Mouse (Mus musculus) bone marrow, adult 2 months (tissue): ENCODE results near the gene Gm42372. TPM values are rescaled to one million over a fixed set of nuclear protein-coding genes. Genes with fewer than 3 reads are reported as not detected.

Experiments
- H3K27ac ChIP-seq: fragments of 200-500 bp; 2 replicates; pipeline ENCODE4 v1.5.1; 2012; ENCODE audit warnings: low read depth, mild to moderate bottlenecking, control low read depth, inconsistent platforms, low read length; ENCODE audit not compliant: control insufficient read depth, poor library complexity, insufficient read depth
- H3K4me1 ChIP-seq: fragments of 200-500 bp; 2 replicates; pipeline ENCODE4 v1.6.1; 2011; ENCODE audit warnings: low read length; ENCODE audit not compliant: control insufficient read depth, insufficient read depth
- H3K4me3 ChIP-seq: fragments of 200-500 bp; replicated peaks from 2 replicates; pipeline ENCODE3; 2011; ENCODE audit warnings: mild to moderate bottlenecking, low read depth, low read length, control low read depth; ENCODE audit not compliant: control insufficient read depth
- CTCF ChIP-seq: fragments of 200-500 bp; IDR thresholded peaks from 2 replicates; pipeline ENCODE4 v1.5.1; 2011; ENCODE audit warnings: low read length, control low read depth; ENCODE audit not compliant: control insufficient read depth, insufficient read depth
- POLR2A ChIP-seq: fragments of 200-500 bp; IDR thresholded peaks from 2 replicates; pipeline ENCODE4 v1.6.1; 2011; ENCODE audit warnings: low read depth, mild to moderate bottlenecking, control low read depth, low read length, borderline replicate concordance; ENCODE audit not compliant: control insufficient read depth
- WGBS: fragments of 180-500 bp; shearing (Covaris S2); methylation state at CpG from one replicate; pipeline ENCODE4 v1.1.7; 2018; 5-methylcytosine and 5-hydroxymethylcytosine counted together
- polyA plus RNA-seq: library from polyadenylated mRNA; stranded (reverse); fragments of >200 nt; gene quantifications from 2 replicates; pipeline ENCODE4 v1.2.4, GENCODE M21; 2011; ENCODE audit warnings: low replicate concordance; ENCODE audit not compliant: missing spikeins, insufficient read depth, insufficient read length

The Gm42372 gene
- polyA plus RNA-seq, 1 experiment = 1.9 TPM

- H3K27ac ChIP-seq = no peak overlapping the region
- H3K4me1 ChIP-seq = peaks cover 1% of the 10 kb centered on the region
- no peak overlapping the region for H3K4me3 ChIP-seq
- WGBS = 75% methylated on average over 3 of the region's 3 CpGs
- no peak for TF ChIP-seq CTCF
- no peak for TF ChIP-seq POLR2A
These were observed 4.3 kb upstream of the Gm42372 start for GRCm38 (mm10) chr7:16978593-16978992.

GRCm38 (mm10) chr7:16980348-16980747, 2.5 kb upstream of the Gm42372 start:
- under 1% methylated on average over 12 of the region's 12 CpGs for WGBS
- no peak overlapping the region; the same call in 1 of the 2 replicates for H3K27ac ChIP-seq
- TF ChIP-seq POLR2A (no peak), CTCF (no peak)

GRCm38 (mm10) chr7:16987541-16988149, 4.8 kb downstream of the Gm42372 start:
- Histone ChIP-seq H3K27ac (no peak overlapping the region), H3K4me3 (no peak overlapping the region), H3K4me1 (no peaks in the 10 kb centered on the region; the same call in 1 of the 2 replicates)
- 69% methylated on average over 7 of the region's 7 CpGs for WGBS
- TF ChIP-seq POLR2A = no peak
- no peak for TF ChIP-seq CTCF

More at GRCm38 (mm10) chr7:16980348-16980747, 2.5 kb upstream of the Gm42372 start:
- peaks cover 1% of the 10 kb centered on the region for H3K4me1 ChIP-seq
- peak overlapping the region; percentile 63 for H3K4me3 ChIP-seq

GRCm38 (mm10) chr7:16988405-16988804, 5.5 kb downstream of the Gm42372 start:
- Histone ChIP-seq H3K4me1 (no peaks in the 10 kb centered on the region), H3K4me3 (no peak overlapping the region), H3K27ac (no peak overlapping the region)
- WGBS = 77% methylated on average over 3 of the region's 3 CpGs
- TF ChIP-seq POLR2A (no peak), CTCF (no peak)

GRCm38 (mm10) chr7:16990006-16990744, 7.3 kb downstream of the Gm42372 start:
- Histone ChIP-seq H3K4me3 (no peak overlapping the region), H3K27ac (no peak overlapping the region), H3K4me1 (no peaks in the 10 kb centered on the region)
- 17% methylated on average over 15 of the region's 15 CpGs for WGBS
- TF ChIP-seq POLR2A = no peak
- no peak for TF ChIP-seq CTCF

- no peak overlapping the region for H3K4me3 ChIP-seq
- TF ChIP-seq POLR2A (no peak), CTCF (no peak)
- H3K4me1 ChIP-seq = no peaks in the 10 kb centered on the region
- 54% methylated on average over 18 of the region's 18 CpGs for WGBS
- no peak overlapping the region for H3K27ac ChIP-seq
These were observed 9.0 kb downstream of the Gm42372 start for GRCm38 (mm10) chr7:16991681-16992450.

GRCm38 (mm10) chr7:16992451-16992807, 9.5 kb downstream of the Gm42372 start, which contains the start of gene Ccdc8:
Gene Ccdc8, plus strand, starts transcription at chr7:16992708.
- no peak within 1 kb of the TSS for H3K27ac ChIP-seq
- TF ChIP-seq POLR2A = no peak
- no peak for TF ChIP-seq CTCF
- 83% methylated on average over 5 of the region's 5 CpGs for WGBS
- H3K4me3 ChIP-seq = no peak within 1 kb of the TSS
- H3K4me1 ChIP-seq = no peaks in the 10 kb centered on the region

- Histone ChIP-seq H3K4me3 (peak overlapping the region; percentile 33), H3K27ac (no peak overlapping the region), H3K4me1 (no peaks in the 10 kb centered on the region)
- TF ChIP-seq POLR2A = no peak; the same call in 1 of the 2 replicates
- TF ChIP-seq CTCF = no peak
- 3% methylated on average over 27 of the region's 27 CpGs for WGBS
These were observed 10.9 kb downstream of the Gm42372 start for GRCm38 (mm10) chr7:16993651-16994399.
